Comparison of ENCODE assay signal across 15 mouse cellular contexts in genomic region chr12:112796551-112797510, GRCm38 (mm10). TPM values are rescaled to one million over a fixed set of nuclear protein-coding genes. Genes with fewer than 3 reads are reported as not detected.
DNase-seq lines count a peak whose midpoint lies in the region; ATAC-seq and TF ChIP-seq lines count a peak whose summit lies in the region.
"Had no signal": no experiment of that assay in that cellular context is flagged by ENCODE, and none has a peak within 500 bp of the region (broad histone marks: within the 10 kb centered on the region; RNA-seq: fewer than 3 reads in every experiment).

No protein-coding gene starts in this region.

- peaks cover 30% of the 10 kb centered on the region; the same call in 1 of the 2 replicates for H3K4me1 ChIP-seq in lung, postnatal 0 days (ENCODE audit: insufficient read depth, low read depth, low read length)
- peaks cover 14% of the 10 kb centered on the region; the same call in 1 of the 2 replicates for H3K4me1 ChIP-seq in lung, adult 2 months (ENCODE audit: control insufficient read depth, insufficient read depth, low read length)
- H3K4me1 ChIP-seq in MEL (ENCODE audit: control insufficient read depth in 1 of 2, insufficient read depth in 2 of 2, low read length in 2 of 2) = peaks cover 27 to 68% of the 10 kb centered on the region in 2 experiments

- H3K79me2 ChIP-seq in MEL (ENCODE audit: control insufficient read depth, insufficient read depth, low read length, poor library complexity) (no peaks in the 10 kb centered on the region; the same call in 1 of the 2 replicates), myocyte (ENCODE audit: control insufficient read depth, insufficient read depth) (peaks cover 33% of the 10 kb centered on the region)

- H3K4me3 ChIP-seq in lung, postnatal 0 days (ENCODE audit: low read depth, low read length) = no peak overlapping the region
- no peak overlapping the region for H3K4me3 ChIP-seq in lung, adult 2 months (replicated peaks; ENCODE audit: extremely low read depth, low read depth, low read length)
- H3K4me3 ChIP-seq in MEL (ENCODE audit: control insufficient read depth in 1 of 2, insufficient read depth in 1 of 2, low read depth in 2 of 2, low read length in 2 of 2) = no peak overlapping the region
- peak overlapping the region; percentile 62 for H3K4me3 ChIP-seq in myocyte
- H3K4me3 ChIP-seq: hindbrain, embryonic 13.5 days; limb, embryonic 13.5 days; lung, embryonic 15.5 days; midbrain, embryonic 10.5 days had no signal

- no peak for TF ChIP-seq POLR2A in lung, adult 2 months (IDR thresholded peaks at IDR 0.05; ENCODE audit: borderline replicate concordance, extremely low read depth, low read depth, low read length)
- TF ChIP-seq POLR2A in MEL (IDR thresholded peaks at IDR 0.05; ENCODE audit: control insufficient read depth in 1 of 2, insufficient read depth in 1 of 2, low read depth in 1 of 2, low read length in 2 of 2, poor library complexity in 1 of 2) (no peak), myocyte (IDR thresholded peaks at IDR 0.05; ENCODE audit: insufficient read length, low read depth) (peak; percentile 36)

- no peak overlapping the region for H3K4me2 ChIP-seq in lung, postnatal 0 days (replicated peaks; ENCODE audit: low read depth, low read length)
- peak overlapping the region; percentile 81 for H3K4me2 ChIP-seq in myocyte (ENCODE audit: low read depth)
- H3K4me2 ChIP-seq: hindbrain, embryonic 13.5 days; limb, embryonic 13.5 days; lung, embryonic 15.5 days had no signal

- TF ChIP-seq RAD21 in MEL (IDR thresholded peaks at IDR 0.05; ENCODE audit: low read depth, low read length) = no peak

- peak overlapping the region; percentile 11 for H3ac ChIP-seq in myocyte (ENCODE audit: control insufficient read depth, insufficient read length)

- peak overlapping the region; percentile 59 for H3K27ac ChIP-seq in lung, postnatal 0 days (ENCODE audit: low read length)
- no peak overlapping the region; the same call in 1 of the 2 replicates for H3K27ac ChIP-seq in MEL (ENCODE audit: control insufficient read depth, low read depth, low read length)
- H3K27ac ChIP-seq: hindbrain, embryonic 13.5 days; limb, embryonic 13.5 days; lung, embryonic 15.5 days; midbrain, embryonic 10.5 days had no signal

- no peaks in the 10 kb centered on the region for H3K9me3 ChIP-seq in lung, postnatal 0 days (ENCODE audit: low read length)
- H3K9me3 ChIP-seq in MEL (replicated peaks; ENCODE audit: insufficient read depth, low read length) = no peaks in the 10 kb centered on the region
- H3K9me3 ChIP-seq: hindbrain, embryonic 13.5 days; limb, embryonic 13.5 days; lung, embryonic 15.5 days; midbrain, embryonic 10.5 days had no signal

- TF ChIP-seq CTCF in lung, postnatal 0 days (IDR thresholded peaks at IDR 0.05) = no peak
- TF ChIP-seq CTCF in lung, adult 2 months (IDR thresholded peaks at IDR 0.05; ENCODE audit: insufficient read depth, low read length) = no peak
- TF ChIP-seq CTCF in MEL (IDR thresholded peaks at IDR 0.05 in 2 of 3, conservative IDR thresholded peaks at IDR 0.05 in 1 of 3; ENCODE audit: control insufficient read depth in 1 of 3, insufficient read depth in 1 of 3, low read depth in 2 of 3, low read length in 3 of 3, poor library complexity in 1 of 3, severe bottlenecking in 1 of 3) = no peak

- H3K9ac ChIP-seq in lung, postnatal 0 days (replicated peaks; ENCODE audit: low read depth) = no peak overlapping the region
- H3K9ac ChIP-seq in MEL (ENCODE audit: control insufficient read depth, low read depth, low read length, poor library complexity, severe bottlenecking) = peak overlapping the region; percentile 6; the same call in 1 of the 2 replicates
- H3K9ac ChIP-seq: hindbrain, embryonic 13.5 days; limb, embryonic 13.5 days; lung, embryonic 15.5 days had no signal

- TF ChIP-seq EP300 in lung, postnatal 0 days (IDR thresholded peaks at IDR 0.05) = no peak
- TF ChIP-seq EP300 in MEL (IDR thresholded peaks at IDR 0.05; ENCODE audit: low read depth in 1 of 2, low read length in 2 of 2) = no peak

- no peaks in the 10 kb centered on the region for H3K36me3 ChIP-seq in lung, postnatal 0 days (ENCODE audit: insufficient read depth, low read length)
- H3K36me3 ChIP-seq in MEL (ENCODE audit: control insufficient read depth in 1 of 2, insufficient read depth in 2 of 2, low read length in 2 of 2) (peaks cover 0 to 40% of the 10 kb centered on the region in 2 experiments; a peak in 2 of 4 replicates), myocyte (ENCODE audit: control insufficient read depth, insufficient read depth) (no peaks in the 10 kb centered on the region)
- H3K36me3 ChIP-seq: hindbrain, embryonic 13.5 days; limb, embryonic 13.5 days; lung, embryonic 15.5 days; midbrain, embryonic 10.5 days had no signal

- peak; percentile 8; the same call in 1 of the 2 replicates for ATAC-seq in frontal cortex, adult (ENCODE audit: low TSS enrichment)
- no peak; the same call in 1 of the 2 replicates for ATAC-seq in lung, postnatal 0 days

- H3K27me3 ChIP-seq in lung, postnatal 0 days (replicated peaks; ENCODE audit: insufficient read depth, low read length) = peaks cover 13% of the 10 kb centered on the region; the same call in 1 of the 2 replicates
- no peaks in the 10 kb centered on the region for H3K27me3 ChIP-seq in MEL (ENCODE audit: control insufficient read depth in 1 of 2, insufficient read depth in 2 of 2, low read length in 2 of 2)
- no peaks in the 10 kb centered on the region for H3K27me3 ChIP-seq in myocyte (ENCODE audit: control insufficient read depth, insufficient read depth, insufficient read length)

- no peak for DNase-seq in frontal cortex, adult 2 months (ENCODE audit: extremely low spot score in 1 of 2, low spot score in 1 of 2)
- DNase-seq in lung, postnatal 0 days (ENCODE audit: low spot score) = peak; percentile 41
- no peak for DNase-seq in lung, adult 2 months
- no peak for DNase-seq in MEL (ENCODE audit: low read depth, low spot score)
- DNase-seq in spleen, postnatal 4 days (ENCODE audit: low spot score in 2 of 2) = no peak
- DNase-seq in layer of hippocampus, adult 18-20 months (ENCODE audit: low spot score in 2 of 2) = no peak
- DNase-seq: B cell, adult 2 months; cerebellum, adult 8-10 months; thymus, postnatal 25 days had no signal

- WGBS in lung, postnatal 0 days = 33% methylated on average over 16 of the region's 17 CpGs
- WGBS in lung, adult 2 months = 47% methylated on average over 17 of the region's 17 CpGs

TF ChIP-seq in MEL, 35 proteins besides CTCF, POLR2A, EP300 and RAD21:
- no peak for TF ChIP-seq E2F4 (IDR thresholded peaks at IDR 0.05; ENCODE audit: borderline replicate concordance, low read depth, low read length)
- peak; percentile 9; the same call in 1 of the 2 replicates for TF ChIP-seq SIN3A (IDR thresholded peaks at IDR 0.05; ENCODE audit: low read length)
- TF ChIP-seq ZNF384 (IDR thresholded peaks at IDR 0.05; ENCODE audit: low read depth, low read length) = no peak
TF ChIP-seq in MEL: peak in this region for 1.

TF ChIP-seq in myocyte, 11 proteins besides CTCF, POLR2A, EP300 and RAD21:
- TF ChIP-seq MYOG (IDR thresholded peaks at IDR 0.05; ENCODE audit: control insufficient read depth in 1 of 3, insufficient read depth in 1 of 3, insufficient read length in 2 of 3, low read depth in 2 of 3) (no peak), MYOD1 (IDR thresholded peaks at IDR 0.05; ENCODE audit: control insufficient read depth in 1 of 3, insufficient read length in 2 of 3, low read depth in 2 of 3) (peak in 1 of 3 experiments; percentile 10)

RNA-seq across cellular contexts. Expression of gene Ahnak2, which starts 5.6 kb away (rescaled TPM):
- polyA plus RNA-seq in frontal cortex, adult 2 months (2012; rRNA removed) = 1.5 and 1.9 TPM in 2 replicates
- 4.8 and 4.9 TPM in 2 replicates for polyA plus RNA-seq in lung, postnatal 0 days (2015; fragmentation: Nextera tagmentation; extraction: Ambion mirVana)
- polyA plus RNA-seq in lung, adult 2 months (2012; rRNA removed) = 9.3 and 13.3 TPM in 2 replicates
- total RNA-seq in MEL (2012; rRNA removed) = 1.2 and 2.6 TPM in 2 replicates
- polyA plus RNA-seq in MEL (2012; ENCODE audit: insufficient read depth in 1 of 2, insufficient read length in 2 of 2, low read depth in 1 of 2, low replicate concordance in 2 of 2, missing spikeins in 1 of 2) (10 to 100 TPM in 1 of 2 experiments, not detected in 1; 11.4 TPM), myocyte (2012; fragmentation: generic; extraction: Trizol) (24.4 TPM)
- total RNA-seq in layer of hippocampus, adult 18-20 months (2021) = 1 to 10 TPM; 3.4 to 3.8 TPM

RNA-seq across cellular contexts. Expression of gene Clba1, which starts 11.9 kb away (rescaled TPM):
- 13.8 and 14.1 TPM in 2 replicates for polyA plus RNA-seq in frontal cortex, adult 2 months (2012; rRNA removed)
- polyA plus RNA-seq in lung, postnatal 0 days (2015; fragmentation: Nextera tagmentation; extraction: Ambion mirVana) = 17.8 and 19.0 TPM in 2 replicates
- polyA plus RNA-seq in lung, adult 2 months (2012; rRNA removed) = 9.4 and 10.0 TPM in 2 replicates
- total RNA-seq in MEL (2012; rRNA removed) = 11.2 and 15.2 TPM in 2 replicates
- polyA plus RNA-seq in MEL (2012; ENCODE audit: insufficient read depth in 1 of 2, insufficient read length in 2 of 2, low read depth in 1 of 2, low replicate concordance in 2 of 2, missing spikeins in 1 of 2) = 10 to 100 TPM in 1 of 2 experiments, not detected in 1; 21.4 TPM
- polyA plus RNA-seq in myocyte (2012; fragmentation: generic; extraction: Trizol) = 9.6 TPM
- total RNA-seq in layer of hippocampus, adult 18-20 months (2021) = 10 to 100 TPM; 11.4 to 14.2 TPM

RNA-seq across cellular contexts. Expression of gene Cdca4, which starts 32.4 kb away (rescaled TPM):
- 10.2 and 10.6 TPM in 2 replicates for polyA plus RNA-seq in frontal cortex, adult 2 months (2012; rRNA removed)
- polyA plus RNA-seq in lung, postnatal 0 days (2015; fragmentation: Nextera tagmentation; extraction: Ambion mirVana) = 28.1 and 29.5 TPM in 2 replicates
- 17.0 and 21.4 TPM in 2 replicates for polyA plus RNA-seq in lung, adult 2 months (2012; rRNA removed)
- total RNA-seq in MEL (2012; rRNA removed) = 245 and 279 TPM in 2 replicates
- polyA plus RNA-seq in MEL (2012; ENCODE audit: insufficient read depth in 1 of 2, insufficient read length in 2 of 2, low read depth in 1 of 2, low replicate concordance in 2 of 2, missing spikeins in 1 of 2) (100 to 1,000 TPM in 1 of 2 experiments, not detected in 1; 274 TPM), myocyte (2012; fragmentation: generic; extraction: Trizol) (21.5 TPM)
- total RNA-seq in layer of hippocampus, adult 18-20 months (2021) = 10 to 100 TPM in 1 of 2 experiments, 1 to 10 TPM in 1; 7.4 to 10.0 TPM

RNA-seq across cellular contexts. Expression of gene Pld4, which starts 36.4 kb away (rescaled TPM):
- 14.0 and 20.4 TPM in 2 replicates for polyA plus RNA-seq in frontal cortex, adult 2 months (2012; rRNA removed)
- 19.6 and 23.8 TPM in 2 replicates for polyA plus RNA-seq in lung, postnatal 0 days (2015; fragmentation: Nextera tagmentation; extraction: Ambion mirVana)
- 78.2 and 90.1 TPM in 2 replicates for polyA plus RNA-seq in lung, adult 2 months (2012; rRNA removed)
- total RNA-seq in MEL (2012; rRNA removed) = 9.7 and 9.8 TPM in 2 replicates
- polyA plus RNA-seq in MEL (2012; ENCODE audit: insufficient read depth in 1 of 2, insufficient read length in 2 of 2, low read depth in 1 of 2, low replicate concordance in 2 of 2, missing spikeins in 1 of 2) (10 to 100 TPM in 1 of 2 experiments, not detected in 1; 16.4 TPM), myocyte (2012; fragmentation: generic; extraction: Trizol) (0.08 TPM)
- 10 to 100 TPM; 10.2 to 11.0 TPM for total RNA-seq in layer of hippocampus, adult 18-20 months (2021)
